Mouse (Mus musculus) ES-E14 (cell line): Measurements from ENCODE around the gene Cdh13.

Experiments
- CHD2 ChIP-seq: IDR thresholded peaks from 2 replicates; pipeline ENCODE4 v1.6.1; 2014; ENCODE audit warnings: mild to moderate bottlenecking, low read depth, low read length, inconsistent platforms
- HCFC1 ChIP-seq: IDR thresholded peaks from 2 replicates; pipeline ENCODE4 v1.6.1; 2012; ENCODE audit warnings: low read length, inconsistent platforms, borderline replicate concordance; ENCODE audit not compliant: insufficient read depth
- MAFK ChIP-seq: IDR thresholded peaks from 2 replicates; pipeline ENCODE4 v1.6.1; 2014; ENCODE audit warnings: mild to moderate bottlenecking, low read depth, low read length, inconsistent platforms; ENCODE audit not compliant: insufficient read depth

- TF ChIP-seq CHD2 (no peak), MAFK (no peak), HCFC1 (no peak)
These were observed 56.2 kb downstream of the Cdh13 start for GRCm38 (mm10) chr8:118339711-118340110.
